Mouse (Mus musculus) lung, postnatal 36 days (tissue): ENCODE results near the gene Dgki.
A peak's percentile ranks its signal among the peaks of the same experiment; 100 is the strongest.

Source experiments
- DNase-seq: peaks from one replicate; pipeline ENCODE4 v3.0.0; 2022; ENCODE audit warnings: mixed read lengths

Dgki gene

DNA sequence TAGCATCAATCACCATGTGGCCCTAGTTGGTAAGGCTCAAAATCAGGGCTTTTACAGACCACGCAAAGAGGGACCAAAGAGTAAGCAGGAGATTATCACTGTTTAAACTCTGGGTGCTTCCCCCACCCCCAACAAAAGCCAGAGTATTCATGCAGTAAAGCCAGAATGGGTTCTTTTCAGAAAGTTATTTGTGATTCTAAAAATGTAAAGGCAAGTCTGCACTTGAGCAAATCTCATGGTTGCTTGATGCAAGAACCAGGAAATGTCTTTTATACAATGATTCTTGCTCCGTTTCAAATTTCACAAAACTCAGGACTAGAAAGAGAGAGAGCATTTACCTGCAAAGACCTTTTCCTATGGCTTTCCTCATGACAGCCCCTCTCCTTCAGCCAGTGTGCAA, 7.9 kb downstream of the Dgki start:
- no peak for DNase-seq

DNA sequence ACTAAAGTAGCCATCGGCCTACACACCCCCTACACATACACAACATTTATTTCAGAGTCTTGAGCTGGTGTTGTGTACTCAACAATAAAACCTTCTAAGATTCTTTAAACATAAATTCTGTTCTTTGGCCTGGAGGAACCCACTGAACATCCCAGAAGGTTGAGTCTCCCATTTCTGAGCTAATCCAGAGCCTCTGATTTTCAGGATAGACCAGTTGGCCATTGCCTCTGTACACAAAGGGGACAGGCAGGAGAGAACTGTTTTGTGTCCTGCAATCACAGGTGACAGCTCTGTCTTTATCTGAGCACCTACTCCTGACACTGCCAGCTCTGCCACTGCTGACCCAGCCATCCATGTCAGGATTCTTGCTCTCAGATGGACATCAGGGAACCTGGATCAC, 8.8 kb downstream of the Dgki start:
- DNase-seq, result no peak

DNA sequence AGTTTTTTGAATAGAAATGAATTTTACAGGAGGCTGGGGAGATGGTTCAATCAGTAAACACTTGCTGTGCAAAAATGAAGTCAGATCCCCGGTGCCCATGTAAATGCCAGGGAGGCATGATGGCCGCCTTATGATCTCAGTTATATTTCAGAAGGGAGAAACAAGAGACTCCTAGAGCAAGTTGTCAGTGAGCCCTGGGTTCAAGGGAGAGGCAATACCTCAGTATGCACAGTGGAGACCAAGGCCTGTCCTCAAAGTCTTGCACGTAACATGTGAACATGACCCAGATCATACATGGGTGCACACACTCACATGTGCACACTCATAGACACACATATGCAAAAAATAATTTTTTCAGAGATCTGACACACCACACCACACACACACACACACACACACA, 9.3 kb downstream of the Dgki start:
- DNase-seq, result no peak

DNA sequence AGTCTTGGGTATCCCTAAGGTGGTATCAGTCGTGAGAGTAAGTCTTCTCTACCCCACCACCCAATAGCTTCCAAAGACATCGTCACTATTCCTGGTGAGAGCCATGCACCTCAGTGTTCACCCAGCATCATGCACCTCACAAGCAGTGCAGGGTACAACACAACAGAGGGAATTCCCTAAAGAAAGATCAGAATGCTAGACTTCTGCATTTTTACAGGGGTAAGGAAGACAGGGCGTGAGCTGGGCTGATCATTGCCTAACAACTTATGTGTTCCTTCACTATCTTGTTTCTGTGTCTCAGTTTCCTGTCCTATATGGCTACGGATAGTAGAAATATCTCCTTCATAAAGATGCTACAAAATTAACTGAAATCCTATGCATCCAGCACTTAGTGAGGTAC, 13.8 kb downstream of the Dgki start:
- no peak for DNase-seq

DNA sequence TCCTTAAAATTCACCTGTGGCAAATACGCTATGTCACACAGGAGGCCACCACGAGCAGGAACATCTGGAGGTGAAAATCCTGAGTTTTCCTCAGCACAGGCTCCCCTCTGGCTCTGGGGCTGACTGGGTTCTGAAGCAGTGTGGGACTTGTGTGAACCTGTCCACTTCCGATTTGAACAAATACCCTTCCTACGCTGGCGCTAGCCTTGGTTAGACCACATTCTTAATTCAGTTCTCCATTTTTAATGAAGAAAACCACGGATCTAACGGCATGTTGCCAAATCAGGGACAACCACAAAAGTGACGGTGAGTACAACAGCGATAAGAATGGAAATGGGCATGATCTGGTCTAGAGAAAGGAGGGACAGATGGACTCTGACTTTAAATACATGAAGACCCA, 15.1 kb downstream of the Dgki start:
- DNase-seq, result no peak

DNA sequence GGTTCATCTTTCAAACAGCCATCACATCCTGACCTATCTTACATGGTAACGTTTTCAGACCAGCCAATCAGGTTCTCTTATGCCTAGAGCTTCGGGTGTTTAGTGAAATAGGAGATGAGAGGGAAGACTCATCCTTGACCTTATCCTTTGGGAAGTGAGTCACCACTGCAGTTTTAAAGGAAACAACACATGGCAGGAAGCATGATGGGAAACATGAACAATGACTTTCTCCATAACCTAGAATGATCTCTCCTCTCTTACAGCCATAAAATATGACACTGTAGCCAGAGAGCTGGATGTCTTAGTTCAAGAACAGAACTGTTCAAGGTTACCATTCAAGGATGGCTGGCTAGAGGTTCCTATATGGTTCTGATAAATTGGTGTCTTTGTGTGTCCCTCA, 16.6 kb downstream of the Dgki start:
- DNase-seq, result no peak

DNA sequence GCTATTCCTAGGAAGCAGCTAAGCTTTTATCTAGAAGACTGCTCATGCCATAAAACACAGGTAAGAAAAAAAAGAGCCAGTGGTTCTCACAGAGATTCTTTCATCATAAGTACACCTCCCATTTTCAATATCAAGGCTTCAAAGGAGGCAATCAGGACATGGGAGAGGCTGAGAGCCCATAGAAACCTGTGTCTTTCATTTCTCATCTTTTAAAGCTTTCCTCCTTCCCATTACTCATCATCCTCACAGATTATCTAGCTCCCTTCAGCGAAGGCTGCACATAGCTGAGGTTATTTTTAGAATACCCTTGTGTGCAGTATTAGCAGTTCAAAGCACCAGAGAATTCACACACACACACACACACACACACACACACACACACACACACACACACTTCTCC, 17.3 kb downstream of the Dgki start:
- no peak for DNase-seq

DNA sequence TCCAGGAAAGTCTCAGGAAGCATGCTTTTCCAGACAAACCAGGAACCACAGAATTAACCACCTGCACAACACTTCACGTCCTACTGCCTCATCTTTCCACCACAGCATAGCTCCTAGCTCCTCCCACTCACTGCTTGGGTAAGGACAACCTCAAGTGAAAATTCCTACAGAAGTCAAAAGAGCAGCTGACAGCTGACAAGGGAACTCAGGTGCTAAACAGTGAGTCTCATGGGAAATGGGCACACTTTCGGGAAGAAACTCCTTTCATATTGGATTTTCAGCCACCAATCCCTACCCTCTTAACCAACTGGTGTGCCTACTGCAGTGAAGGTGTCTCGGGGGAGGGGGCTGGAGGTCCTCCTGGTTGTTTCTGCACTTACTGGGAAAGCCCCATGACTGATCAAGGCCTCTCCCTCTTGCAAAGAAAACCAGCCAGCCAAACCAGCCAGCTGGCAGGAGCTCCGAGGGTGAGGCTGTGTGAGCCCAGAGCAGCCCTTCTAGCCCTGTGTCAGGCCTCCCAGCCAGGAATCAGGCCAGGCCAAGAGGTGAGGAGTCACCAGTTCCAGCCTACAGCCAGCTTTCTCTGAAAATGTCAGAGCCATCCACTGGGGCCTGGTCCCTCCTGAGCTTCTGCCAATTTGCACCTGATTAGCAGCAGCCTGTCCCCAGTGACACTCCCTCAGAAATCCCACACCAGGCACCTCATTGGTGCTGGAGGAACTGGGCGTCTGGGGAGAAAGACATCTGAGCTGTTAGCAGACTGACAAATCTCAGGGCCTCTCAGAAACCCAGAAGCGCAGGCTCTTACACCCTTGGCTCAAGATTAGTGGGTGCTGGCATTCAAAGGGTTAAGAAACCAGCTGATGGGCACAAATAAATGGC, 22.9 kb downstream of the Dgki start:
- DNase-seq, result peak; percentile 13

DNA sequence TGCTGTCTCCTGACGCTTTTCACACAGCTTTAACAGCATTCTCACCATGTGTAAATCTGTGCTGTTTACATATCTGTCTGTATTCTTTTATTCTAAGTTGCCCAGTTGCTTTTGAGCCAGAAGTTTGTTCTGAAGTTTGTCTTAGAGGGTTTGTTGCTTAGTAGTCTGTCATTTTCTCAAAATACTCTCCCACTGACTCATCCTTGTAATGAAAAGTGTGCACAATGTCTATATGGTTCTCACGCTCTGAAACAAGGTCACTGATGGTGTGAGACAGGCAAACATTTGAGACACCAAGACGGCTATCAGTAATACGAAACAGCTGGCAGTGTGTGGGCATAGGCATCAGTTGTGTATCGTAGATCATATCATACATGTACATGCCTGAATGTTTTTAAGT, 23.8 kb downstream of the Dgki start:
- DNase-seq, result no peak

DNA sequence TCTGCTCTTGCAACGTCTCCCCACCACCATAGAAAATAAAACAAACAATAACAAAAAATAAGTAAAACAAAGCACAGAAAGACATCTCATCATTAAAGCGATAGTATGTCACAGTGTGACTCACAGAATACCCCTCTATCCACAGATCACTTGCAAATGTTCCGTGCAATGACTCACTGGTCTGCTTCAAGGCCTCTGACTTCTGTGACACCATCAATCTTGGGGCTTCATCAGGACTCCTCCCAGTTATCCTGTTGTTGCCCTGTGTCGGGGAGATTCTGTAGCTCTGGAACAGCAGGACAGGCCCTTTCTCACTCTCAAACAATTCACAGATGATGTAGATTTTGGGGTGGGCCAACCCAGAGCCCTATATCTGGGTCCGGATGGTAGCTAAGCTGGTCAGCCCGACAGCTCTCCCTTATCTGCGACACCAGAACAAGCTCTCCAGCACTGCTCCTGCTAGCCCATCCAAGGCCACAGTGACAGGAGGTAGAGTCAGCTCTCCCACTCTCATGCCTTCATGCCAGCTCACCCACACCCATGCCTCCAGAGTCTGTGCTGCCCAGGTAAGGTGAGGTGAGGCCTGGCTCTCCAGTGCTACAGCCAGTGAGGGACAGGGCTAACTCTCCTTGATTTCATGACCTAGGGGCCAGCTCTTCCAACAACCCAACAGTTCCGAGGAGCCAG, 28.9 kb downstream of the Dgki start:
- no peak for DNase-seq

DNA sequence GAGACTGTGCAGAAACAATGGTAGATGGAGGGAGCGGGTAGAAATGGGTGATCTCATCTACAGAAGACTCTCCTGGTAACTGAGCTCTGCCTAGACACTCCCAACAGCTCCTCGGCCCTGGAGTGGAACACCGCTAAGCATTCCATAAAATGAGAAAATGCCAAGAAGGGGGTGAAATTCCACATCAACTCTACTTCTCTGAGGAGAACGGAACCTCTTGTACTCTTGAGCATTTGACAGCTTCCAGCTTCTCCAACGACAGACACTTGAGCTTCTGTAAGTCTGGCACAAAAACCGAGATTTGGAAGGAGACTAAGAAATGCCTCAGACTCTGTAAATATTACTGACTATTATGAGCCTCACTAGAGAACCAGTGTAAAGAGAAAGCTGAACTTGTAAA, 31.4 kb downstream of the Dgki start:
- peak; percentile 60 for DNase-seq

DNA sequence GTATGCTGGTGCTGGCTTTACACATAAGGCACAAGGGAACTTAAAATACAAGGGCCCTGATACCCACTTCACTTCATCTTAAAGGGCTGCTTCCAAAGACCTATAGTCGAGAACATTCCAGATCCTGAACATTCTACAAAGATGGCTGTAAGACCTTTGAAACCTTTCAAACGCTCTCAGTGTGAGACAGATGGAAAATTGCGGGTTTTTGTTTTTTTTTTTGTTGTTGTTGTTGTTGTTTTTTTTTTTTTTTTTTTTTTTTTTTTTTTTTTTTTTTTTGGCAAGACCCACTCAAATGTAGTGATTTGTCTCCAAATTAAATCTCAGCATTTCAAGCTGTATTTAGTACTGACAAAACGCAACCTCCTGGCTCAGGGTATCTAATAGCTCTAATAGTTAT, 32.0 kb downstream of the Dgki start:
- DNase-seq, result no peak

DNA sequence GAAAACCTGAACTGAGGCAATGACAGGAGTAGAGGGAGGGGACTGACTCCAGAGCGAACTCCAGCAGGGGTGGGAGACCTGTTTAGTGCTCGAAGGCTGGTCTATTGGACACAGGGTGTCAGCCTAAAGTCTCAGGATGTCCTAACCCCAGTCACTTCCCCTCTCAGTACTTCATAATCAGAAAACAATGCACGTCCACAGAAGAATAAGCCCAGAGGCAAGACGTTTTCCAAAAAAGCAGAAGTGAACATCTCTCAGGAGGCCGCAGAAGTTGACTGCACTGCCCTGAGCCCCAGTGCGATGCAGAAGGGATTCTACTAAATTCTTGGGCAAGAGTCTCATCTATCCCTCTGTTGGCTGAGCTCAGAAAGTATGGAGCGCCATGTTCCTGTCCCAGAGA, 37.5 kb downstream of the Dgki start:
- DNase-seq, result peak; percentile 5

DNA sequence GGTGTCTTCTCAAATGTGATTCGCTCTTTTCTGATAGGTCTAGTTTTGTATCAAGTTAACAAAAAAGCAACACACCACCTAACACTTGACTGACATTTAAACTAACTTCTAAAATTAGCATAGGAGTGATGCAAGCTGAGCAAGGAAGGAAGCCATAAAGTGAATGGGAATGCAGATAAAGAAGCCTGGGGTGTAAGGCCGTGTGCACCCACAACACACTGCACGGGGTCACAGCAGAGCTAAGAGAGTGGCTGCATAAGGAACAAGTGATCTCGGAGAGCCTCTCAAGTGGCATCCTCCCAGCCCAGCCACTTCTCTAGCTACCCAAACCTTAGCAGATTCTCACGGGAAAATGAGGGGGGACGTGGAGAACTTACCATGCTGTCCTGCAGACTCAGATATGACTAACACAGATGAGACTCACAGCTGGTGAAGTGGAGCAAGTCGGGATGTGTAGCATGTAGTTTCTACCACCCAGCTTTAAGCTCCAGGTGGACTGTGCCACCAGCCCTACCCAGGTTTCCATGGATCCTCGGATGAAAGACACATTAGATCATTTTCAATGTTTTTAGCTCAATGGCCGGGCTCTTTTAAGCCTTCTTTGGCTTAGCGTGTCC, 38.6 kb downstream of the Dgki start:
- DNase-seq, result no peak

DNA sequence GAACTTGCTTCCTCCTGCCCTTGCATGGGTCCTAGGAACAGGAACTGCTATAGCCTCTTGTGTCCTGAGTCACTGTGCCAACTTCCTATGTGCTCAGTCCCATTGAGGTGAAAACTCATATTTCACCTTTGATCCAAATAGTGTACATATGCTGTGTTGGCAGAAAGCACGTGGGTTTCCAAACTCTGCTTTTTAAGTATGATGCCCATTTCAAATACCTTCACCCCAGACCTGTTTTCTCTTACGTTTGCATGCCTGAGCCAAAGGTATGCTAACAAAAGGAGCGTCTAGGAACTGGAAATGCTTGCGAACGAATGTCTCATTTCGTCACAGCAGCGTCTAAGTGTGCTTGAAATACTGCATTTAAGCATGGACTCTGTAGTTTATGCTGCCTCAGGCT, 41.3 kb downstream of the Dgki start:
- no peak for DNase-seq

DNA sequence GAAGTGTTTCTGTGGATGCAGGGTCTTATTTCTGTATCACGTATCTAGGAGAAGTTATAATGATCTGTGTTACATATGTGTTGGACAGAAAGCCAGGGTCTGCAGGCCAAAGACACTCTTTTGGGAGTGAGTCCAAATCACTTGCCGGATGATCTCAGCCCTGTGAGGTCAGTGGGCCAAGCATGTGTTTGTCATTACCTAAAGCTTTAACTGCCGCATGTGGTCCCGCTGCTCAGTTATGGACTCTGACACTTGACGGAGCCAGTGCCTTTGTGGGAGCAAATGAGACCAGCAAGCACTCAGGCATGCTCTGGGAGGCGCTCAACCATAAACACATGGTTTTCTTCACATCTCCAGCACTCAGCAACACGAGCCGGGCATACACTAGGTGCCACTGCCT, 45.8 kb downstream of the Dgki start:
- DNase-seq, result no peak

DNA sequence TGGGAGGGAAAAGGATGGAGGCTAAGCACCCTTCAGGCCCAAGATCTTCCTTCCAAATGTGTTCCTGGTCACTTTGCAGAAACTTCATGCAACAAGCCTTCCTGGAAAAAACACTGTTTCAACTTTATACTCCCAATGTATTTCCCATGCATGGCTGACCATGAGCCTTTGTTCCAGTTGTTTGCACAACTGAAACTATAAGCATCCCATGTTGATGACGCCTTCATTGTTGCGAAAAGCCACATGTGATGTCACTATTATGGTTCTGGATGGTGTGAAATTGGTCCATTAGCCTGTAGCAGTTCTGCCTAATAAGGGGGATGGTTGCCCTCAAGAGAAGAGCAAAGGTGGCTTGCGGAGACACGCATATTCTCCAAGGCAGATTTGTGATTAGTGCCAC, 47.4 kb downstream of the Dgki start:
- DNase-seq, result no peak

DNA sequence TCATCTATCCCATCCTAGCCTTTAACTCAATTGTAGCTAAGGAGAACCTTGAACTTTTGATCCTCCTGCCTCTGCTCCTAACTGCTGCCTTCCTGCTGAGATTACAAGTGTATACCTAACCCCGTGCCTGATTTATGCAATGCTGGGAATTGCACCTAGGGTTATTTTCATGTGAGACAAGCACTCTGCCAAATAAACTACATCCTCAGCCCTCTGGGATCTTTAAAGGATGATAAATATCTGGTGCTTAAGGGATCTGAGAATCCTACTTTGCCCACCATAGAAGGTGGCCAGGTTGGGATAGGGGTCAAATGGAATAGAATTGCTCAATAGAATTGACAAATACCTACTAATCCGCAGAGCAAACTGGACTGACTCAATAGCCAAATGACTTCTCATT, 49.3 kb downstream of the Dgki start:
- no peak for DNase-seq

DNA sequence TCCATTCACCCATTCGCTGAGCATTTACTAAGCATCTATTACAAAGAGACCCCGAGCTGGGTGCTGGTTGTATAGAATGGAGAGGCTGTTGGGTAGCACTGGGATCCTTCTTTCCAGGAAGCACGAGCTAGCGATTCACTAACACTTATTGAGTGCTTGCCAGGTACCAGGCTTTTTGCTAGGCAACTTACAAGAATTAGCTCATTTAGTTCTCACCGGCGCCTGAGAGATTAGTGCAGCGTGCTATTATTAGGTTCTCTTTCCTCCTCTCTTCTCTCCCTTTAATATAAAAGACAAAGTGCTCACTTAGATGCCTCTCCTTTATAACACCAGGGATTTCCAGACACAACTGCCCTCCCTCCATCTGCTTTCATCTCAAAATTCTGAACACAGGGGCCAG, 54.2 kb downstream of the Dgki start:
- no peak for DNase-seq

DNA sequence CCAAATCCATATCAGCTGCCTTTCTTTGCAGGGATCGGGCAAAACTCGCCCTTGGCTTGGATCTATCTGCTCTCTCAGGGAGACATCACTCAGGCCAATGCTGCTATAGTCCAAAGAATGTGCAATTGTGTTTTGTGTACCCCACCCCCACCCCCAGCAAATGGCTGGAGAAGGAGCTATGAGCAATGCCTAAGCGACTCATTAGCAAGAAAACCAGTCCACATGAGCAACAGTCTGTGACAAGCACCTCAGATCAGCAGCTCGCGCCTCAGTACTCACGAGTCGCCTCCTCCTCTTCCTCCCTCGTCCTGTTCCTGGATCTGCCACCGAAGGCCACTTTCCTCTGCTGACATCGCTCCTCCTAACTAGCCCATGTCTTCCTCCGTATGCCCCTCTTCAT, 55.9 kb downstream of the Dgki start:
- DNase-seq, result no peak

DNA sequence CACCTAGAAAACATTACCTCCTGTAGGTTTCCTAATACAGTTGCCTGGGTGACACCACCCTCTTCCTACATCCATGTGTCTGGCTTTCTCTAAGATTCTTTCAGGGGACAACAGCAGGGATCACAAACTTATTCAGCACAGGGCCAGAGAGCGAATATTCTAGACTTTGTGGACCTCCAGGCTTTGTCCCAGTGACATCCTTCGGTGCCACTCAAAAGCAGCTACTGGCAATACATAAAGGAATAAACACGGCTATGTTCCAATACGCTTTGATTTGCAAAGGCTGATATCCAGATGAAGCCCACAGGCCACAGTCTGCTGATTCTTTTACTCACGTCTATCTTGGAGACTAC, 57.2 kb downstream of the Dgki start:
- no peak for DNase-seq

DNA sequence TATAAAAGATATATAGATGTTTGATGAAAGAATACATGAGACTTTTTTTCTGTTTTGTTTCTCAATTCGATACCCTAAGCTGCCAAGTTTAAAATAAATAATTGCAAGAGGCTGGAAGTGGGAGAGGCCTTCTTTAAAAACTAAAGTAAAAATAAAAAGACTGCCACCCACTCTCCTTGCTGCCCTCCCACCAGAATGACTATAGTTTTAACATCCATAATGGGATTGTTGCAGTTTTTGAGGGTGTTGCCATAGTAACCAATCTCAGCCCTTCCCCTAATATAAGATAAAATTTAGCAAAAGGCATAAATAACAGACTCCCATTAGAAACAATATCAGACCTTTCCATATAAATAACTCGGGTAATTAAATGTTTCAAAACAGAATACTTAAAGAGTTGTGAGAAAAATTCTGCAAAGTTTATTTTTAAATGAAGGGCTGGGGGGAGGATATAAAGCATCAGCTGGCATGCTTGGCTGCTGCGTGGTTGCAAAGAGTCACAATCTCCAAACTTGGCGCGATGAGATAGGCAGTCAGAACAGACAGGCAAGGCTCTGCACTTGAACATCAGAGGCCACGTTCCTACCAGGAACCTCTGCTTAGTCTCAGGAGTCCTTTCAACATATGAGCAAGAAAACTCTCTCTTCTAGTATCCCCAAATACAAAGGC, 57.8 kb downstream of the Dgki start:
- DNase-seq, result no peak

DNA sequence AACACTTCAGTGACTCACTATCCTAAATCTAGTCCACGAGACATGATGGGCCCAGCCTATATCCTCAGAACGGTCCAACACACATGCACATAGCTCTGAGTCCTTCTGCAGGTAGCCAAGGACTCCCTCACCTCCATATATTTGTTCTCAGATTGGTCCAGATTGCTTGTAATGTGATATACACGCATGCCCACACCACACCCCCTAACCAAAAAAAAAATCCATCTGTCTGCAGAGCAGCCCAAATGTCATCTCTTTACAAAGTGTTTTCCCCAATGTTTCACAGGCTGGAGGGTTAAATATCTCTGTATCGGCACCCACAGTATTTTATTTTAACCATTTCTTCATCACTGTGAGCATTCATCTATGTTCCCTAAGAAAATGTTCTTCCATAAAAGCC, 58.5 kb downstream of the Dgki start:
- no peak for DNase-seq

DNA sequence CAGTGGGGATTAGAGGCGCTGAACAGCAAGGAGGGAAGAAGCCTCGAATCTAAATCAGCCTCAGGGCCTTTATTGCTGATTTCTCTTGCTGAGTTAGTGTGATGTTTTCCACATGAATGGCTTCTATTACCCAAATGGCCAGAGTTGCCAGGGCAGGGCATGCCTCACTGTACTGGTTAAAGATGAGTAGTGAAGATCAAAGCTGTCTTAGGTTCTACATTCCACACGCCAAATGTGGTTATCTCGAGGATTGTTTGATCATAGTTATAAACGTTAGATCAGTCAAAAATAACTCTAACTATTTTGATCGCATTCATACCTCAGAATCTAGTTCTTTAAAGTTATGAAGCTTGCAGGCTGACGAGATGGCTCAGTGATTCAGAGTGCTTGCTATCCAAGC, 59.8 kb downstream of the Dgki start:
- DNase-seq, result no peak
